Mouse (Mus musculus) liver, embryonic 18 days (tissue): ENCODE results near the gene Dync2h1. TPM values are rescaled to one million over a fixed set of nuclear protein-coding genes. Genes with fewer than 3 reads are reported as not detected.

Experiments used
- polyA plus RNA-seq: library from polyadenylated mRNA; depleted of rRNA; stranded (reverse); fragments of >200 nt; gene quantifications from 2 replicates; pipeline ENCODE4 v1.2.3, GENCODE M21; 2012; rRNA removed

Gene Dync2h1
- polyA plus RNA-seq: 0.35 and 0.43 TPM in 2 replicates

DNA sequence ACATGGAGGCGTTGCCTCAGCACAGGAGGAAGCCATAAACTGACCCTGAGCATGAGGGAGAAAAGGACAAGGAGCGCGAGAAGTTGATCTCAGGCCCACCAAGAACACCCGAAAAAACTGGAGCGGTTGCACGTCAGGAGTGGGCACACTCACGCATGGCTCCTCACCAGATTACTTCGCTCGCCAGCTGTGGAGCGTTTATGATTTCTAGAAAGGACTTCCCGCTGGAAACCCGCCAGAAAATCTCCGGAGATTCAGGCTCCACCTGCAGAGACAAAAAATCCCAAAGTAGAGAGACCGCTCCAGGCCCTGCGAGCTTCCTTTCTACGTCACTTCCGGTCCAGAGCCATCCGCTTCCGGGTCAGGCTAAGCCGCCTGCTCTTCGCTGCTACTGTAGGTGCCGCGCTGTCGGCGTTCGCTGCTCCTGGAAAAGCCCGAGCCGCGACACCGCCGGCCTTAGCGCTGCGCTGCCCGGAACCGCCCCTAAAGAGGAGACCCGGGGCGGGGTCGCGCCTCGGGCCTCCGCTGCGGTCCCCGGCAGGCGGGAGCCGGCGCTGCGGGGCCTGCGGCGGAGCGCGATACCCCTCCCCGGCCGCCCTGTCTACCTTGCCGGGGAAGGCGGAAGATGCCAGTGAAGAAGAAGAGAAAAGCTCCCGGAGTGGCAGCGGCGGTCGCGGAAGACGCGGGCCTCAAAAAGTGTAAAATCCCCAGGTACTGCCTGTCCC, at the start of gene Dync2h1, which contains the start of gene Dcun1d5:
Gene Dync2h1, minus strand, starts transcription at position 275 of the 725 bp plus-strand sequence.
Gene Dcun1d5, plus strand, starts transcription at position 349 of the 725 bp plus-strand sequence.

Other genes starting within 250 kb of the Dync2h1 start
- gene Dcun1d5, start 74 bp upstream of the Dync2h1 start, polyA plus RNA-seq: 29.2 and 31.0 TPM in 2 replicates
- gene Mmp13, start 88.1 kb upstream of the Dync2h1 start, polyA plus RNA-seq: 0.26 and 0.36 TPM in 2 replicates
- 0.05 and 0.06 TPM in 2 replicates for gene Mmp12, start 159.9 kb upstream of the Dync2h1 start, polyA plus RNA-seq
- gene Mmp1b, start 203.6 kb upstream of the Dync2h1 start, polyA plus RNA-seq: not detected in 2 replicates